Mouse (Mus musculus): ENCODE data around the gene Grhpr.

Grhpr gene

DNA sequence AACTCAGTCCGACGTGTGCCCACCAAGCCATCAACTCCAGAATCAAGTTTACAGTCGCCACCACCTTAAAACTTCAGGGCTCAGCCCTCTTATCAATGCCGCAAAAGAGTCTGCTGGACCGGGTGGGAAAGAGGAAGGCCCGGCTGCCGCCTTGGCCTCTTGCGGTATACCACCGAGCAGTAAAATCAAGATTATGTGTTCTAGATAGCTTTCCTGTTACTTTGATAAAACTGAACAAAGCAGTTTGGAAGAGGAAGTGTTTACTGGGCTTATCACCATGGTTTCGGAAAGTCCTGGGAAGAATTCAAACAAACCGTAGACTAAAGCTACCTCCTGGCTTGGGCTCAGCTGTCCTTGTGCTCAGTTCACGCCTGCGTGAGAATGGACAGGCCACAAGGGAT, 31.8 kb downstream of the Grhpr start:
- no peak for TF ChIP-seq CTCF (conservative IDR thresholded peaks at IDR 0.05; ENCODE audit: low read length)
- TF ChIP-seq POU5F1 (IDR thresholded peaks at IDR 0.05; ENCODE audit: borderline replicate concordance, low read length) = no peak
- no peak for TF ChIP-seq NANOG (IDR thresholded peaks at IDR 0.05; ENCODE audit: borderline replicate concordance, low read length)
- Histone ChIP-seq H3K4me1 (replicated peaks; ENCODE audit: low read depth, low read length) (peaks cover 34% of the 10 kb centered on the region), H3K9me3 (ENCODE audit: low read length) (no peaks in the 10 kb centered on the region), H3K4me3 (replicated peaks; ENCODE audit: low read length) (peak overlapping the region; percentile 95), H3K36me3 (ENCODE audit: insufficient read depth, low read length) (no peaks in the 10 kb centered on the region), H3K27me3 (ENCODE audit: insufficient read depth, low read length) (no peaks in the 10 kb centered on the region)

DNA sequence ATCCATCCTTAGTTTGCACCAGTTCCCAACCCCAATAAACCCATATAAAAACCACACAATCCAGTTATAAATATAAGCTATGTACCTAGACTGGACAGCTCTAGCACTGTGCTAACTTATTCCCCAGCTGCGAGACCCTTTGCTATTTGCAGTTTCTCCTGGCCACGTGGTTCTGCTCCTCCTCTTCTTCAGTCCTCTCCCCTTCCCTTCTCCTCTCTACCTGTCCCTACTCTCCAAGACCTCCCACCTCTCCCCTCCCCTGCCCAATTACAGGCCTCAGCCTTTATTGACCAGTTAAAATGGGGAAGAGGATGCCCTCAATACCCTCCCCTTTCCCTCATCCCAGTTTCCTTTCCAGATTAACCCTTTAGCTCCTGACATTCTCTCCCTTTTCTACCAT, 32.3 kb downstream of the Grhpr start:
- Histone ChIP-seq H3K27me3 (ENCODE audit: insufficient read depth, low read length) (no peaks in the 10 kb centered on the region), H3K4me1 (replicated peaks; ENCODE audit: low read depth, low read length) (peaks cover 37% of the 10 kb centered on the region), H3K9me3 (ENCODE audit: low read length) (no peaks in the 10 kb centered on the region), H3K4me3 (replicated peaks; ENCODE audit: low read length) (peak overlapping the region; percentile 95), H3K36me3 (ENCODE audit: insufficient read depth, low read length) (no peaks in the 10 kb centered on the region)
- no peak for TF ChIP-seq POU5F1 (IDR thresholded peaks at IDR 0.05; ENCODE audit: borderline replicate concordance, low read length)
- TF ChIP-seq NANOG (IDR thresholded peaks at IDR 0.05; ENCODE audit: borderline replicate concordance, low read length) = no peak
- no peak for TF ChIP-seq CTCF (conservative IDR thresholded peaks at IDR 0.05; ENCODE audit: low read length)

DNA sequence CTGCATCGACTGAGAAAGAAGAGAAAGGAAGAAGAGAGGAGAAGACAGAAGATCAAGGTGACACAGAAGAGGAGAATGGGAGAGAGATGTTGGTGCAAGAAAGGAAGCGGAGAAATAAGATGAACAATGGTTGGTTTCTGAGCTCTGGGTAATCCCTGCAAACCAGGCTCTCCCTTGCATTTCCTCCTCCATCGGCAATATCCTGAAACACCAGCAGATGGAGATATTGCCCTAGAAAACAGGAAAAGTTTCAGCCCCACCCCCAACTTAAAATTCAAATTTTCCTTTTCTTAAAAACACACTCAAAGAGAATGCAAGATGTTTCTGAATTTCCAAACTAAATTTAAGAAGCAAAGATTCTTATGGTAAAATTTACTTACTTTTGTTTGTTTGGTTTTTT, 34.4 kb downstream of the Grhpr start:
- no peak for TF ChIP-seq POU5F1 (IDR thresholded peaks at IDR 0.05; ENCODE audit: borderline replicate concordance, low read length)
- TF ChIP-seq CTCF (conservative IDR thresholded peaks at IDR 0.05; ENCODE audit: low read length) = peak; percentile 80
- H3K36me3 ChIP-seq (ENCODE audit: insufficient read depth, low read length) = peaks cover 7% of the 10 kb centered on the region

DNA sequence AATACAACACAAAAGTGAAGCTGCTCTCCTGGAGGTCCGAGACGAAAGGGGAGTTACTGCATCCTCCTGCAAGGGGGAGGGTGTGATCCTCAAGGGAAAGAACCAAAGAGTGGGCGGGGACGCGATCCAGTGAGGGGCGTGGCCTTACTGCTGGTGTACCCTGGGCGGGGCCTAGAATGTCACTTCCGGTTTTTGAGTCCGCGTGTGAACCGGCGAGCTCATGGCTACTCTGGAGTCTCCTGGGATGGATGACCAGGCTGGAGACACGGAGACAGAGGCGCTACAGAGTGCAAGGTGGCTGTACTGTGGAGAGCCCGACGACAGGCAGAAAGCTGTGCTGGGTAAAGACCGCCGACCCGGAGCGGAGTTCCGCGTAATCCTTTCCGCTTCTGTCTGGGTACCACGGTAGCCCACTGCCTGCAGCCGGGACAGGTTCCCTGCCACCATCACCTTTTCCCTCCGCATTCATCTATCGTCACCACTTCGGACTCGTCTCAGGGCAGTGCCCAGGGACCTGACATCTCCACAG, 37.3 kb downstream of the Grhpr start, which contains the start of gene Polr1e:
Gene Polr1e (plus strand): TSS at position 132 of the 529 bp plus-strand sequence.
- no peaks in the 10 kb centered on the region; the same call in 1 of the 2 replicates for H3K27me3 ChIP-seq (ENCODE audit: insufficient read depth, low read length)
- no peak for TF ChIP-seq CTCF (conservative IDR thresholded peaks at IDR 0.05; ENCODE audit: low read length)
- TF ChIP-seq POU5F1 (IDR thresholded peaks at IDR 0.05; ENCODE audit: borderline replicate concordance, low read length) = no peak
- TF ChIP-seq NANOG (IDR thresholded peaks at IDR 0.05; ENCODE audit: borderline replicate concordance, low read length) = no peak
- no peaks in the 10 kb centered on the region for H3K9me3 ChIP-seq (ENCODE audit: low read length)
- H3K4me1 ChIP-seq (replicated peaks; ENCODE audit: low read depth, low read length) = peaks cover 39% of the 10 kb centered on the region
- H3K4me3 ChIP-seq (replicated peaks; ENCODE audit: low read length) = peak within 1 kb of the TSS; percentile 94
- peaks cover 36% of the 10 kb centered on the region for H3K36me3 ChIP-seq (ENCODE audit: insufficient read depth, low read length)

More for the DNA sequence above, 34.4 kb downstream of the Grhpr start:
- Histone ChIP-seq H3K4me1 (replicated peaks; ENCODE audit: low read depth, low read length) (peaks cover 43% of the 10 kb centered on the region), H3K27me3 (ENCODE audit: insufficient read depth, low read length) (no peaks in the 10 kb centered on the region; the same call in 1 of the 2 replicates), H3K9me3 (ENCODE audit: low read length) (no peaks in the 10 kb centered on the region), H3K4me3 (replicated peaks; ENCODE audit: low read length) (no peak overlapping the region)

- peaks cover 34% of the 10 kb centered on the region for H3K4me1 ChIP-seq (replicated peaks; ENCODE audit: low read depth, low read length)
- TF ChIP-seq CTCF (conservative IDR thresholded peaks at IDR 0.05; ENCODE audit: low read length) (no peak), NANOG (IDR thresholded peaks at IDR 0.05; ENCODE audit: borderline replicate concordance, low read length) (no peak), POU5F1 (IDR thresholded peaks at IDR 0.05; ENCODE audit: borderline replicate concordance, low read length) (no peak)
- no peaks in the 10 kb centered on the region; the same call in 1 of the 2 replicates for H3K27me3 ChIP-seq (ENCODE audit: insufficient read depth, low read length)
- no peaks in the 10 kb centered on the region for H3K9me3 ChIP-seq (ENCODE audit: low read length)
- H3K4me3 ChIP-seq (replicated peaks; ENCODE audit: low read length) = peak overlapping the region; percentile 94
- peaks cover 41% of the 10 kb centered on the region for H3K36me3 ChIP-seq (ENCODE audit: insufficient read depth, low read length)
Observed at GRCm38 (mm10) chr4:45019009-45019408, 37.8 kb downstream of the Grhpr start.

- Histone ChIP-seq H3K4me1 (replicated peaks; ENCODE audit: low read depth, low read length) (peaks cover 40% of the 10 kb centered on the region), H3K9me3 (ENCODE audit: low read length) (no peaks in the 10 kb centered on the region), H3K27me3 (ENCODE audit: insufficient read depth, low read length) (no peaks in the 10 kb centered on the region), H3K36me3 (ENCODE audit: insufficient read depth, low read length) (peaks cover 99% of the 10 kb centered on the region), H3K4me3 (replicated peaks; ENCODE audit: low read length) (no peak overlapping the region)
- TF ChIP-seq CTCF (conservative IDR thresholded peaks at IDR 0.05; ENCODE audit: low read length) (no peak), POU5F1 (IDR thresholded peaks at IDR 0.05; ENCODE audit: borderline replicate concordance, low read length) (no peak), NANOG (IDR thresholded peaks at IDR 0.05; ENCODE audit: borderline replicate concordance, low read length) (no peak)
Observed at GRCm38 (mm10) chr4:45026459-45026858, 45.3 kb downstream of the Grhpr start.

- Histone ChIP-seq H3K9me3 (ENCODE audit: low read length) (no peaks in the 10 kb centered on the region), H3K4me3 (replicated peaks; ENCODE audit: low read length) (no peak overlapping the region), H3K36me3 (ENCODE audit: insufficient read depth, low read length) (peaks cover 81% of the 10 kb centered on the region), H3K27me3 (ENCODE audit: insufficient read depth, low read length) (no peaks in the 10 kb centered on the region), H3K4me1 (replicated peaks; ENCODE audit: low read depth, low read length) (peaks cover 23% of the 10 kb centered on the region)
- TF ChIP-seq POU5F1 (IDR thresholded peaks at IDR 0.05; ENCODE audit: borderline replicate concordance, low read length) = no peak
- no peak for TF ChIP-seq NANOG (IDR thresholded peaks at IDR 0.05; ENCODE audit: borderline replicate concordance, low read length)
- TF ChIP-seq CTCF (conservative IDR thresholded peaks at IDR 0.05; ENCODE audit: low read length) = no peak
Observed at GRCm38 (mm10) chr4:45032586-45032985, 51.4 kb downstream of the Grhpr start.

GRCm38 (mm10) chr4:45034693-45035628, 53.8 kb downstream of the Grhpr start:
- Histone ChIP-seq H3K36me3 (ENCODE audit: insufficient read depth, low read length) (peaks cover 59% of the 10 kb centered on the region), H3K9me3 (ENCODE audit: low read length) (no peaks in the 10 kb centered on the region), H3K27me3 (ENCODE audit: insufficient read depth, low read length) (no peaks in the 10 kb centered on the region), H3K4me3 (replicated peaks; ENCODE audit: low read length) (no peak overlapping the region), H3K4me1 (replicated peaks; ENCODE audit: low read depth, low read length) (peaks cover 9% of the 10 kb centered on the region)
- TF ChIP-seq POU5F1 (IDR thresholded peaks at IDR 0.05; ENCODE audit: borderline replicate concordance, low read length) (no peak), CTCF (conservative IDR thresholded peaks at IDR 0.05; ENCODE audit: low read length) (no peak), NANOG (IDR thresholded peaks at IDR 0.05; ENCODE audit: borderline replicate concordance, low read length) (no peak)

All from E14TG2a.4 (cell line).